Mouse (Mus musculus) kidney, adult 2 months (tissue): ENCODE data around the gene Scpep1.

Experiments used
- CTCF ChIP-seq: fragments of 200-500 bp; conservative IDR thresholded peaks from 2 replicates; pipeline ENCODE4 v1.5.1; 2011; ENCODE audit warnings: low read depth, mild to moderate bottlenecking, control low read depth, low read length, moderate library complexity, mixed read lengths; ENCODE audit not compliant: insufficient read depth, insufficient read length
- POLR2A ChIP-seq: fragments of 200-500 bp; IDR thresholded peaks from one replicate; pipeline ENCODE4 v1.6.1; 2011; ENCODE audit warnings: low read depth, low read length, control low read depth

GRCm38 (mm10) chr11:88898380-88898763 is 56.9 kb downstream of the Scpep1 start:
- no peak for TF ChIP-seq CTCF
- no peak for TF ChIP-seq POLR2A
